Mouse (Mus musculus) spleen, postnatal 14 days (tissue): ENCODE data around the gene Tmem17.

Source experiments
- DNase-seq, 2 experiments: peaks; one replicate each; pipeline ENCODE4 v3.0.0; 2021 to 2022; ENCODE audit warnings: low spot score in 2 of 2

Gene Tmem17

DNA sequence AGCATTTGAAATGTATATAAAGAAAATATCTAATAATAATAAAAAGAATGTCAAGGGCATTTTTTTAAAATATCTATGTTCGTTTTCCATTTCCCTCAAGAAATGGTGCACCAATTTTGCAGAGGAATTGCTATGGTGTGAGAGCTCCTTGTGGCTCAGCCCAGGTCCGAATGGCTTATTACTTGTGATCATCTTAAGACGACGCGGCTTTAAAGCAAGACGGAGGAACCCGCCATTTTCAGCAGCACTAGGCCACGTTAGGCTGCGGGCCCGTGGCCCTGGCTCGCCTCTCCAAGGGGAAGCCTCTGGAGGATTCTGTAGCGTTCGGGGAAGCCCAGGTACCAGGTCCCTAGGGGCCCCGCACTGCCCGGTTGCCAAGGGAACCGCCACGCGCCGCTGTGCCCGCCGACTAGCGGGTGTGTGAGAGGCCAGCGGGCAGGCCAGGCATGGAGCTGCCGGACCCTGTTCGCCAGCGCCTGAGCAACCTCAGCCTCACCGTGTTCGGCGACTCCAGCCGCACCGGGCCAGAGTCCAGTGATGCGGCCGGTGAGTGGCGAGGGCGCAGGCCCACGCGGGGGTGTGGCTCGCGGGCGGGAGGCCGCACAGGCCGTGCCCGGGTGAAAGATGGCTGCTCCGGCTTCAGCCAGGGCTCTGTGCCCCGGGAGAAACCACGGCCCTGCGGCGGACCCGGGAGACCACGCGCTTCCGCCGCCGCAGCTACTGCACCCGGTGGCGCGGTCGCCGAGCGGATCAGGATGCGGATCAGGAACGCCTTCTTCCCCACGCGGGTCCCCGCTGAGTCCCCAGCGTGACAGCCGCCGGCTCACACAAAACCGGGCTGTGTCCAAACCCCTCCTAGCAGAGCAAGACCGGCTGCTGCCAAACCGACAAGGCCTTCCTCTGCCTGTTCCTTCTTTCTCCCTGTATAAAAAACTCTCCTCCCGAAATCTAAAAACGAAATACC is at the start of gene Tmem17:
TSS of gene Tmem17 (plus strand) at position 51 of the 964 bp plus-strand sequence.
- peak; percentile 62 to 69 for DNase-seq

DNA sequence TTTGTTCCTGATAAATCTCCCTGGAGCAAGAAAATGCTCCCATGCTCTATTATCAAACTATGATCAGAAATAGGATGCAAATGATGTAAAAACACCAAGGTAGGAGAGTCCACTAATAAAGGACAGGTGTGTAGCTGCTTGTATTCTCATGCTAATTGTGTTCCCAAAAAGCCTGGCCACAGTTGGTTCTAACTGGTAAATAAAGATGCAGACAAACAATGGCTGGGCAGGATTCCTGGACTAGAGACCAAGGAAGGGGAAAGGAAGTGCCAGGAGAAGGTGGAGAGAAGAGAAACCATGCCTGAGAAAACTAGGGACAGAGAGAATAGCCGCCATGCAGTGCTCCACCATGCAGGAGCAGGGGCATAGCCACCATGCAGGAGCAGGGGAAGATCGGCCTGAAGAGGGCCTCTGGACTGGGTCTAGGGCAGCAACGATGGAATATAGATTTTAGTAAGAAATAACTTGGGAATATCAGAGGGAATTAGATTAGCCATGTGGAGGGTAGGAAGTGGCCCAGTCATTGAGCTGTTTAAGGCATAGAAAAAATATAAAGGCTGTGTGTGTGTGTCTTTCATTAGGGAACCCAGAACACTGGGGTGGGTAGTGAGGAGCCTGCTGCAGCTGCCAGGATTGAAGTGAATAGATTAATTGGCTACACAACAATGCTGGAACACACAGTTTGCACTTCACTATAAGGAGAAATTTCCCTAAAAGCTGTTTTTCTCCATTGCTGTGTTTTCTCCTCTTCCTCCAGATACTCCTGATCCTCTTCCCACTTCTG is 31.9 kb upstream of the Tmem17 start:
- no peak for DNase-seq

DNA sequence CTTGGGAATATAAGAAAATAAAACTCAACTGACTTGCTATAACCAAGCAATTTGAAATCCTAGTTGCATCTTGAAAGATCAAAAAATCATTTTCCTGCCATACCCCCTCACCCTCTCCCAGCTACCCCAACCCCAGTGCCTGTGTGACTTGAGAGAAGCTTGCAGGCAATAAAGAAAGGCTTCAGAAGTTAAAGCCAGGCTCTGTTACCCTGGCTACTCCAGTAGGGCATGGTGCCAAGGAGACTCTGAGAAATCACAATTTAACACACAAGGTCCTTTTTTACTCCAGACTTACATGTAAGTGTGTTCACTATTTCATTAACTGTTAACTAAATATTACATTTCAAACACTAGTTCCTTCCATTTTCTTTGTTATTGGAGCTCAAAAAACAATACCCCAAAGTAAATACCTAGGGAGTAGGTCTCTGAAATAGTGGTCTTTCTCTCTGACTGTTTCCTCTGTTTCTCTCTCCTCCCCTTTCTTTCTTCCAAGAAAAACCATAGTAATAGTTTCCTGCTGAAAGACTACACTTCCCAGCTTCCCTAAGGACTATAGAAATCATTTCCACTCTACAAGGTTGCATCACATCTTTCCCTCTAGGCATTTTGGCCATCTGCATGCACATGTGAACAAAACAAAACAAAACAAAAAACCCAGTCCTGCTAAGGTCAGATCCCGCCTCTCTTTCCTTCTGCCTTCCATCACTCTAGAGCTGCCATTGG is 30.1 kb upstream of the Tmem17 start:
- no peak for DNase-seq

GRCm38 (mm10) chr11:22482362-22482760 is 29.5 kb upstream of the Tmem17 start:
- no peak for DNase-seq

DNA sequence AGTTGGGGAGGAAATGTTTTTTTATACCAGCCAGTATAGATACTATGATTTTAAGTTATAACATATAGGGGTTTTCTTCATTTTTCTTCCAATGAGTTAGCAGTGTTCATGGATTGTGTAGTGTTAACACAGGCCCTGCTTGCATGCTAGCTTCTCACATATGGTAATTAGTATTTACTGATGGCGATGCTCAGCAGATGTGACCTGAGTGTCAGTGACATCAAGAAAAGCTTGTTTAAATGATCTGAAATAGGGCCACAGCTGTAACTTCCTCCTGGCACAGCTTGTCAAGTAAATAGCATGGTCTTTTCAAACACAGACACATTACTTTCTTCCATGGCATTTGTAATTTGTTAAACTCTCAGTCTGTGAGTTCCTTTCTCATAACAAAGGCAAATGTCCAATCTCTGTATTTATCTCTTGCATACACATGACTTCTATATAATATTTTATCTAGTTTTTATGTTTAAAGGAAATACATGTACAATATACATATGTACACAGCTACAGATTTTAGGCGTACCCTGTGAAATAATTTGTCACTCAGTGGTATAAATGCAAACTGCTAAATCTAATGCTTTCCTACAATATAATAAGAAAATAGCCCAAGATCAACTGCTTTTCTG is 18.1 kb upstream of the Tmem17 start:
- no peak for DNase-seq

DNA sequence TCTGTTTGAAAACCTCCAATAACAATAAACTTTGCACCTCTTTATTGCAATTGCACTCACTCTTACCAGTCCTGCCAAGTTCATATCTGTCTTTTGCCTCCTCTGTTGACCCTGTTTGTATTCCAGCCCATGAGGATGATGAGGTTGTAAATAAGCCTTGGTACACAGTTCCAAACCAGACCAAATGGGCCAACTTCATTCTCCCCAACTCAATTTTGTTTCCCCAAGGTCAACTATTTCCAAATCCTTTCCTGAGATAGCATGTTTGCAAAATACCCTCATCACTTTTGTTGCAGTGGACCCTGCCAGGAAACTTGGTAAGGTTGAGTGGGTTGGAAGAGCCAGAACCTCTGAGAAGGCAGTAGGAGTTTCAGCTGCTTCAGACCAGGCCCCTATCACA is 16.9 kb upstream of the Tmem17 start:
- DNase-seq: no peak

DNA sequence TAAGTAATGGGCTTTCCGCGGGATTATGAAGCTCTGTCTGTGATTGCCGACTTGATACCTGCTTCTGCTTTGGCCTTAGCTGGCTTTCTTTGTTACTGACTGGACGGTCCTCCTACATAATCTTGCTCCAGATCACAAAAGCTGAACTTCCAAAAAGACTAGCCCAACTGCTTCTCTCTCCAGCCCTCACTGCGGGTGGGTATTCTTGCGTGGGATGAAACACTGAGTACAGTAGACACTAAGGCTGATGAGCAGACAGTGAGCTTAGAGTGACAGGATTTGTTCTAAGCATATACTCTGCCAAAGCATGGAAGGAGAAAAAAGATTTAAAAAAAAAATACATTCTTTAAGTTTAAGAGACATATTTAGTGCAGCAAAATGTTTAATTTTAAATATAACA is 12.5 kb upstream of the Tmem17 start:
- no peak for DNase-seq

DNA sequence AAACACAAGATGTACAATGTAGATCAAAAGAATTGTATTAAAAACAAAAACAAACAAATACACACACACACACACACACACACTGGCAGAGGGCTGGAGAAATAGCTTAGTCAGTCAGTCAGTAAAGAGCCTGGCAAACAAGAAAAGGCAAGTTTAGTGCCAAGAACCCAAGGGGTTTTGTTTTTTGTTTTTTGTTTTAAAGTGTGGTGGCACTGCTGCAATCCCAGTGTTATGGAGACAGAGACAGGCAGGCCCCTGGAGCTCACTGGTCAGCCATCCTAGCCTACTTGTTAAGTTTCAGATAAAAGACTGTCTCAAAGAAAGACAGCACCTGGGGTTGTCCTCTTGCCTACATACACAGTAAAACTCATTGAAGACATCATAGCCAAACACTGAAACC is 12.0 kb upstream of the Tmem17 start:
- no peak for DNase-seq

DNA sequence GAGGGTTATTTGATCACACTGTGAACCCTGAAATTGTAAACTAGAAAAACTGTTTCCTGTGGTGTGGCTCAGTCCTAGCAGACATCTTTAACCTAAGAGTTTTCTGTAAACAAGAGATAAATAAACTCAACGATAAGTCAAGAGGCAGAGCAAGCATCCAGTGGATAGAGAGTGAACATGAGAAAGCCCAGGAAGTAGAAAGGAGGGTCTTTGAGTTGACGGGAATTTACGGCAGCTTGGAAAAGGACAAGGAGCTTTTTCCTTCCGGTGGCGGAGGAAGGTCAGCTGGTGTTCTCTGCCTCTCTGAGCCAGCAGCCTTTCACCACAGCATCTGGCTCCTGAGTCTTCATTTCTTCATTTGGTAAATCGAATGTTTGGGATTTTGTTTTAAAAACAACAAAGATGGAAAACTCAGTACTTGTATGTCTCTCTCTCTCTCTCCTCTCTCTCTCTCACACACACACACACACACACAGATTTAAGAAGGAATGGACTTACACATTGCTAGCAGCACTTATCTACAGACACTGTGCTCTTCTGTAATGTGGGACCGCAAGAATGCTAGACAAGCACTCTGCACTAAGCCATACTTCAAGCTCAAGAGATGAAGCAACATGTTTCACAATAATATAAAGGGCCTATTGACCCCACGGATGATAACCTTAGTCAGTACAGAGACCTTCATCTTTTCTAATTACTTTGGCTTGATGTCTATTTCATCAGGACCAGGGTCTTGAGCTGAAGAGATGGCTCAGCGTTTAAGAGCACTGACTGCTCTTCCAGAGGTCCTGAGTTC is 10.9 kb upstream of the Tmem17 start:
- no peak for DNase-seq

DNA sequence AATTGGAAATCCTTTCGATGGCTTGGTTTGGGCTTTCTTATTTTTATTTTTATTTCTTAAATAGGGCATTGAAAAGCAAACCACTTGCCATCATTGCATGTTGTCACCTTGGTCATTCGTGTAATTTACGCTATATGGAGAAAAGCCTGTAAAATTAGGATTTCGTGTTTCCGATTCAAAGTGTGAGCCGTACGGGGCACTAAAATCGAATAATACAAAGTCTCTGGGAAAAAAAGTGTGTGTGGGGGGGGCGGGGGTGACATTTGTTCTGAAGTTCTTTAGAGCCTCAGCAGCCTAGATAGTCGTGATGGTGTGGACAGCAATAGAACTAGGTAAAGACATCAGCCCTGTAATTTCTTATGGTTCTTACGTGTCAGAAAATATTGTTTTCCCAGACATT is 1.2 kb downstream of the Tmem17 start:
- no peak for DNase-seq

DNA sequence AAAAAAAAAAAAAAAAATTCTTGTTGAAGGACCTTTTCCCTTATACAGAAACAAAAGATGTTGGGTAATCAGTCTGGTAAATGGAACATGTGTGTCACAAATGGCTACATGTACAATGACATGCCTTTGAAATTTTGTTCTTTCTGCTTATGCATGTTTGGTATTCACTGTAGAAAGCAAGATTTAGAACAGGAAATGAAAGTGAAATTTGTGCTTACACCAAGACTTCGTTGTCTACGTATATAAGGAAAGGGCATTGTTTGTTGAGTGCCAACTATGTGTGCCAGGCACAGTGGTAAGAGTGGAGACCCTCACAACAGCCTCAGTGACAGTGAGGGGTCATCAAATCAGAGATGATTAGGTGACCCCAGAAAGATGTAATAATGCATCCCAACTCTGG is 3.2 kb downstream of the Tmem17 start:
- no peak for DNase-seq

- no peak for DNase-seq
These were observed 6.6 kb downstream of the Tmem17 start for GRCm38 (mm10) chr11:22518445-22518844.

DNA sequence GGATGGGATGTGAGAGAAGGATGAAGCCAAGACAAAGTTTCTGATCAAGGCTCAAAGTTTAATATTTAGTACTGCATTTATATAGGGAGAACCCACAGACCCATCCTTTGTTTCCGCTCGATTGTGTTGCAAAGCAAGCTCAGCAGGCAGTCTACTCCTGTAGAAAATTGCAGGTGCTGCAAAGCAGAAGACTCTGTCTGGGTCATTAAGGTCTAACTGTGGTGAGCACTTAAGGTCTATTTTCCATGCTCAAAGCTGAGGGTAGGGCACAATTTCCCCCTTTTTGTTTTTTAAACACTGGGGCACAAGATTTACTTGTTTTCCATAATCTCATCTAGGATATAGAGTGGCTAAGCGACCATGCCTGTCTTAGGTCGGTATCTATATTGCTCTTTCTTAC is 8.4 kb downstream of the Tmem17 start:
- no peak for DNase-seq

GRCm38 (mm10) chr11:22524606-22525005 is 12.7 kb downstream of the Tmem17 start:
- DNase-seq: no peak

DNA sequence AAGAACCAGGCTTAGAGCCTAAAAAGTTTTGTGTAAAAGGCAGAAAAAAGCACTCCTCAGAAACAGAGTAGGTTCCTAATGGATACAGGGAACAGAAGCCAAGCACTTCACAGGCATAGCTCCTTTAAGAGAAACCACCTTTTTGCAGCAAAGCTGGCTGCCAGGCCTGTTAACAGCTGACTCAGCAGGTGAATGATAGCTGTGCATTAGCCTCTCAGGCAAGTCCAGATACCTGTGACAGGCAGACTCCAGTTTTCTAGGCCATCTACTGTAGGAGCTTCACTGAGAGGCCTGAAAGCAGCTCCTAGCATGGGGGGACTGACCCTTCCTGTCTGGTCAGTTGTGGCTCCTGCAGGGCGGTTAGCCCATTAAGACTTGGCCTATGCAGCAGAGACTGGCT is 28.7 kb downstream of the Tmem17 start:
- no peak for DNase-seq

DNA sequence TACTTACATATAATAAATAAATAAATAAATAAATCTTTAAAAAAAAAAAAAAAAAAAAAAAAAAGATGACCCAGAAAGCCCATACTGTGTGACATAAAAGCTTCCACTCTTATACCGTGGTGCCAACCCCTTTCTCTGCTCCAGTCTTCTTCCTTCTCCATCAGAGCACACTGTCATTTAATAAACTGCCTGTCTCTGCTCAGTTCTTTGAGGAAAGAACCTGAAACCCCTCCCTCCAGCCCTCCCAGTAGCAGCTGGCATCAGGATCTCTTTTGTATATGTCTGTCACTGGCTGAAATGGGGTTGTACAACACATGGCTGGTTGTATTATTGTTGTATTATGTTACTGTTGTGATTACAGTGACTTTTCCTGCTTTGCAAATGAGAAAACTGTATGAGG is 48.2 kb downstream of the Tmem17 start:
- DNase-seq: no peak

- DNase-seq: no peak
These were observed 48.8 kb downstream of the Tmem17 start for GRCm38 (mm10) chr11:22560503-22561328.

GRCm38 (mm10) chr11:22561329-22561592 is 49.4 kb downstream of the Tmem17 start:
- no peak for DNase-seq

GRCm38 (mm10) chr11:22563706-22564105 is 51.8 kb downstream of the Tmem17 start:
- DNase-seq: no peak

GRCm38 (mm10) chr11:22564676-22565075 is 52.8 kb downstream of the Tmem17 start:
- DNase-seq: no peak
